In genomic region chrX:134963305-134964094, GRCm38 (mm10) we compare ENCODE assay signal across 8 mouse cellular contexts. TPM values are rescaled to one million over a fixed set of nuclear protein-coding genes. Genes with fewer than 3 reads are reported as not detected.
A peak's percentile ranks its signal among the peaks of the same experiment; 100 is the strongest.
DNase-seq lines count a peak whose midpoint lies in the region; ATAC-seq and TF ChIP-seq lines count a peak whose summit lies in the region.

No protein-coding gene starts in this region.

- peak; percentile 97 for ATAC-seq in forebrain, postnatal 0 days
- peak; percentile 96 for ATAC-seq in neural tube, embryonic 14.5 days (ENCODE audit: low read depth)

- WGBS in forebrain, postnatal 0 days = 64% methylated on average over 39 of the region's 53 CpGs
- WGBS in neural tube, embryonic 14.5 days = 53% methylated on average over 39 of the region's 53 CpGs

- in situ Hi-C loops in ES-E14 (cut with MboI; ENCODE audit: low sequenced_read_pairs in 2 of 2, unreplicated experiment in 2 of 2) = no loop called here

- H3K9me3 ChIP-seq in ES-E14 (ENCODE audit: control insufficient read depth, insufficient read depth, low read depth, low read length) = no peaks in the 10 kb centered on the region
- H3K9me3 ChIP-seq in forebrain, postnatal 0 days (ENCODE audit: low read length) = no peaks in the 10 kb centered on the region
- H3K9me3 ChIP-seq in neural tube, embryonic 14.5 days (ENCODE audit: control insufficient read depth, low read length) = no peaks in the 10 kb centered on the region

- peak overlapping the region; percentile 44 for H3K4me2 ChIP-seq in forebrain, postnatal 0 days (ENCODE audit: low read depth)
- peak overlapping the region; percentile 43 for H3K4me2 ChIP-seq in neural tube, embryonic 14.5 days (ENCODE audit: low read depth, low read length)

- H3K27ac ChIP-seq in ES-E14 (ENCODE audit: insufficient read depth, low read depth, low read length, poor library complexity, severe bottlenecking) = no peak overlapping the region
- no peak overlapping the region for H3K27ac ChIP-seq in forebrain, postnatal 0 days (ENCODE audit: low read depth, low read length)
- H3K27ac ChIP-seq in layer of hippocampus, adult 2 months = no peak overlapping the region
- H3K27ac ChIP-seq in neural tube, embryonic 14.5 days (ENCODE audit: low read depth, low read length) = no peak overlapping the region
- peak overlapping the region; percentile 97 for H3K27ac ChIP-seq in testis, adult 2 months (ENCODE audit: control insufficient read depth, insufficient read depth, low read depth, low read length)

- DNase-seq in ES-E14 (ENCODE audit: low read depth, low spot score) = no peak
- DNase-seq in cerebellum, adult 18-20 months = peak; percentile 58 to 65
- DNase-seq in forebrain, postnatal 0 days = peak; percentile 81
- DNase-seq in heart, postnatal 4 days = peak; percentile 64
- peak; percentile 24 to 36 for DNase-seq in layer of hippocampus, adult 2 months (ENCODE audit: low spot score in 2 of 2)
- DNase-seq in lung, adult 18-20 months = peak; percentile 47 to 53

- H3K4me3 ChIP-seq in ES-E14 (ENCODE audit: insufficient read depth in 1 of 2, low read depth in 1 of 2, low read length in 2 of 2, poor library complexity in 1 of 2, severe bottlenecking in 1 of 2) = peak overlapping the region; percentile 21 to 39; a peak in 2 of 4 replicates
- H3K4me3 ChIP-seq in forebrain, postnatal 0 days (ENCODE audit: low read depth, low read length) = peak overlapping the region; percentile 38
- peak overlapping the region; percentile 47 for H3K4me3 ChIP-seq in layer of hippocampus, adult 2 months
- H3K4me3 ChIP-seq in neural tube, embryonic 14.5 days (ENCODE audit: low read depth, low read length) = peak overlapping the region; percentile 26; the same call in 1 of the 2 replicates
- peak overlapping the region; percentile 93 for H3K4me3 ChIP-seq in testis, adult 2 months (ENCODE audit: control insufficient read depth, low read depth, low read length)

- no peaks in the 10 kb centered on the region for H3K36me3 ChIP-seq in ES-E14 (ENCODE audit: control insufficient read depth, insufficient read depth, low read length, poor library complexity, severe bottlenecking)
- no peaks in the 10 kb centered on the region for H3K36me3 ChIP-seq in forebrain, postnatal 0 days (ENCODE audit: insufficient read depth)
- no peaks in the 10 kb centered on the region for H3K36me3 ChIP-seq in neural tube, embryonic 14.5 days (ENCODE audit: control insufficient read depth, insufficient read depth, low read length)
- no peaks in the 10 kb centered on the region for H3K36me3 ChIP-seq in testis, adult 2 months (ENCODE audit: control insufficient read depth, insufficient read depth, low read length)

- no peaks in the 10 kb centered on the region for H3K4me1 ChIP-seq in ES-E14 (ENCODE audit: control insufficient read depth in 2 of 2, insufficient read depth in 2 of 2, low read length in 2 of 2, poor library complexity in 1 of 2)
- no peaks in the 10 kb centered on the region for H3K4me1 ChIP-seq in forebrain, postnatal 0 days (ENCODE audit: insufficient read depth)
- H3K4me1 ChIP-seq in neural tube, embryonic 14.5 days (ENCODE audit: control insufficient read depth, insufficient read depth, low read length) = no peaks in the 10 kb centered on the region
- no peaks in the 10 kb centered on the region for H3K4me1 ChIP-seq in testis, adult 2 months (ENCODE audit: control insufficient read depth, insufficient read depth, low read length)

- TF ChIP-seq CTCF in forebrain, postnatal 0 days (IDR thresholded peaks at IDR 0.05; ENCODE audit: low read depth) = no peak
- TF ChIP-seq CTCF in layer of hippocampus, adult 2 months (conservative IDR thresholded peaks at IDR 0.05) = no peak
- TF ChIP-seq CTCF in testis, adult 2 months (IDR thresholded peaks at IDR 0.05; ENCODE audit: control insufficient read depth, insufficient read depth, insufficient replicate concordance, low read depth, low read length) = no peak

- TF ChIP-seq POLR2A in testis, adult 2 months (IDR thresholded peaks at IDR 0.05; ENCODE audit: control insufficient read depth, low read depth, low read length) = peak; percentile 36; the same call in 1 of the 2 replicates

- H3K27me3 ChIP-seq in forebrain, postnatal 0 days (ENCODE audit: insufficient read depth, low read length) = no peaks in the 10 kb centered on the region; the same call in 1 of the 2 replicates
- no peaks in the 10 kb centered on the region for H3K27me3 ChIP-seq in neural tube, embryonic 14.5 days (ENCODE audit: control insufficient read depth, insufficient read depth, low read length)
- H3K27me3 ChIP-seq in testis, adult 2 months (ENCODE audit: control insufficient read depth, insufficient read depth, low read length) = no peaks in the 10 kb centered on the region

- H3K9ac ChIP-seq in ES-E14 (ENCODE audit: insufficient read depth, low read depth, low read length, poor library complexity, severe bottlenecking) = peak overlapping the region; percentile 11; the same call in 1 of the 2 replicates
- 0 out of 2 replicates have a peak overlapping the region, but pooled peaks have one; percentile 22 for H3K9ac ChIP-seq in forebrain, postnatal 0 days
- H3K9ac ChIP-seq in neural tube, embryonic 14.5 days (replicated peaks; ENCODE audit: low read depth, low read length) = peak overlapping the region; percentile 34; the same call in 1 of the 2 replicates

TF ChIP-seq in ES-E14, 5 proteins besides CTCF, POLR2A, EP300 and RAD21:
- no peak for TF ChIP-seq CHD2 (IDR thresholded peaks at IDR 0.05; ENCODE audit: low read depth, low read length)
- no peak for TF ChIP-seq MAFK (IDR thresholded peaks at IDR 0.05; ENCODE audit: insufficient read depth, low read depth, low read length)
- no peak for TF ChIP-seq ZC3H11A (IDR thresholded peaks at IDR 0.05; ENCODE audit: borderline replicate concordance, low read depth, low read length)
- no peak for TF ChIP-seq ZNF384 (IDR thresholded peaks at IDR 0.05; ENCODE audit: low read depth, low read length)
- no peak for TF ChIP-seq HCFC1 (IDR thresholded peaks at IDR 0.05; ENCODE audit: borderline replicate concordance, insufficient read depth, low read length)

RNA-seq across cellular contexts. Expression of gene Nxf2, which starts 1.1 kb away (rescaled TPM):
- 0.26 and 0.36 TPM in 2 replicates for total RNA-seq in ES-E14 (2012; rRNA removed)
- 0.15 and 0.24 TPM in 2 replicates for total RNA-seq in forebrain, postnatal 0 days (2014; rRNA removed)
- 0.13 and 0.28 TPM in 2 replicates for polyA plus RNA-seq in forebrain, postnatal 0 days (2015; fragmentation: Nextera tagmentation; extraction: Ambion mirVana)
- total RNA-seq in heart, postnatal 4 days (2021) = under 1 TPM; 0.14 to 0.21 TPM
- total RNA-seq in layer of hippocampus, adult 2 months (2021) = under 1 TPM in 1 of 2 experiments, not detected in 1; 0.20 TPM
- polyA plus RNA-seq in neural tube, embryonic 14.5 days (2014; fragmentation: Nextera tagmentation; extraction: Ambion mirVana) = 0.11 and 0.12 TPM in 2 replicates
- polyA plus RNA-seq in testis, adult 2 months (2012; rRNA removed) = 5.2 and 7.9 TPM in 2 replicates

RNA-seq across cellular contexts. Expression of gene Zmat1, which starts 45.5 kb away (rescaled TPM):
- 0.11 and 0.18 TPM in 2 replicates for total RNA-seq in ES-E14 (2012; rRNA removed)
- 2.2 and 3.0 TPM in 2 replicates for total RNA-seq in forebrain, postnatal 0 days (2014; rRNA removed)
- polyA plus RNA-seq in forebrain, postnatal 0 days (2015; fragmentation: Nextera tagmentation; extraction: Ambion mirVana) = 3.6 and 6.9 TPM in 2 replicates
- 1 to 10 TPM; 4.2 to 6.1 TPM for total RNA-seq in heart, postnatal 4 days (2021)
- 10 to 100 TPM in 1 of 2 experiments, 1 to 10 TPM in 1; 9.2 to 12.2 TPM for total RNA-seq in layer of hippocampus, adult 2 months (2021)
- 10.1 and 11.0 TPM in 2 replicates for polyA plus RNA-seq in neural tube, embryonic 14.5 days (2014; fragmentation: Nextera tagmentation; extraction: Ambion mirVana)
- polyA plus RNA-seq in testis, adult 2 months (2012; rRNA removed) = 0.71 and 1.2 TPM in 2 replicates

Comparison
In these comparisons a context has a peak if more than half of its experiments do, and no peak if none do; other contexts are left out.
1. H3K4me3 ChIP-seq: peak in every context shown above with its lines; median percentile 93 in testis, adult 2 months; 47 in layer of hippocampus, adult 2 months; 38 in forebrain, postnatal 0 days; 30 in ES-E14; 26 in neural tube, embryonic 14.5 days.